Comparison of ENCODE assay signal across 10 mouse cellular contexts in genomic region chr12:36215149-36215480, GRCm38 (mm10). TPM values are rescaled to one million over a fixed set of nuclear protein-coding genes. Genes with fewer than 3 reads are reported as not detected.
DNase-seq lines count a peak whose midpoint lies in the region; TF ChIP-seq lines count a peak whose summit lies in the region.
"Had no signal": no experiment of that assay in that cellular context is flagged by ENCODE, and none has a peak within 500 bp of the region (broad histone marks: within the 10 kb centered on the region; RNA-seq: fewer than 3 reads in every experiment).

No protein-coding gene starts in this region.

- peaks cover 5 to 16% of the 10 kb centered on the region in 2 experiments; a peak in 3 of 4 replicates for H3K4me1 ChIP-seq in CH12.LX (ENCODE audit: control insufficient read depth in 1 of 2, insufficient read depth in 2 of 2)
- H3K4me1 ChIP-seq in limb, embryonic 10.5 days: peaks cover 14% of the 10 kb centered on the region
- H3K4me1 ChIP-seq: embryonic facial prominence, embryonic 15.5 days had no signal

- in situ Hi-C loops in CH12.LX (cut with MboI; ENCODE audit: low pct_ligation_motif_present, low pct_unique_long_range_greater_than_20kb, low sequenced_read_pairs): loop anchor here (10.0 kb wide), 1 partner anchor 460 kb away; no protein-coding TSS in a partner anchor

- dilution Hi-C loops in CH12.LX (cut with MboI; ENCODE audit: extremely low pct_ligation_motif_present, extremely low pct_unique_long_range_greater_than_20kb, low sequenced_read_pairs): no loop called here

- no peaks in the 10 kb centered on the region for H3K9me3 ChIP-seq in CH12.LX (replicated peaks; ENCODE audit: low read length)
- no peaks in the 10 kb centered on the region for H3K9me3 ChIP-seq in limb, embryonic 10.5 days (replicated peaks)
- H3K9me3 ChIP-seq: embryonic facial prominence, embryonic 15.5 days; megakaryocyte, embryonic 14.5 days had no signal

- H3K79me2 ChIP-seq in CH12.LX (replicated peaks; ENCODE audit: control insufficient read depth, extremely low read depth, insufficient read depth, poor library complexity, severe bottlenecking): no peaks in the 10 kb centered on the region

- H3K36me3 ChIP-seq in CH12.LX (replicated peaks in 1 of 2; ENCODE audit: control insufficient read depth in 1 of 2, insufficient read depth in 1 of 2, low read length in 1 of 2): no peaks in the 10 kb centered on the region
- no peaks in the 10 kb centered on the region for H3K36me3 ChIP-seq in limb, embryonic 10.5 days
- H3K36me3 ChIP-seq: embryonic facial prominence, embryonic 15.5 days had no signal

- H3K27ac ChIP-seq in CH12.LX (ENCODE audit: insufficient read depth, low read depth): no peak overlapping the region
- H3K27ac ChIP-seq in limb, embryonic 10.5 days: no peak overlapping the region

- intact Hi-C loops in heart, postnatal 10 days (cut with DNase I): loop anchor here (1.0 to 10.0 kb wide), 5 partner anchors 167 to 1900 kb away; partner anchors contain the start of genes D630036H23Rik and Ispd
- intact Hi-C loops in heart, postnatal 25 days (cut with DNase I): loop anchor here (1.0 to 10.0 kb wide), 3 partner anchors 170 to 1240 kb away; partner anchors contain the start of genes D630036H23Rik and Ispd

- H3K9ac ChIP-seq in CH12.LX (ENCODE audit: insufficient read depth, low read depth): no peak overlapping the region
- H3K9ac ChIP-seq: embryonic facial prominence, embryonic 15.5 days had no signal

- H3K4me3 ChIP-seq in CH12.LX (replicated peaks in 1 of 3; ENCODE audit: low read depth in 2 of 3, low read length in 2 of 3, poor library complexity in 1 of 3): no peak overlapping the region
- H3K4me3 ChIP-seq in limb, embryonic 10.5 days: no peak overlapping the region
- H3K4me3 ChIP-seq: embryonic facial prominence, embryonic 15.5 days; megakaryocyte, embryonic 14.5 days had no signal

- TF ChIP-seq RAD21 in CH12.LX (IDR thresholded peaks at IDR 0.05; ENCODE audit: low read depth, low read length): peak; percentile 98

- DNase-seq in heart, postnatal 10 days: peak; percentile 58 to 67
- no peak for DNase-seq in heart, postnatal 25 days (ENCODE audit: low spot score)
- DNase-seq in CH12.LX (ENCODE audit: extremely low read depth): peak; percentile 72
- peak; percentile 86 for DNase-seq in brain, embryonic 14.5 days (ENCODE audit: low read depth)
- DNase-seq in gastrocnemius, postnatal 4 days (ENCODE audit: low spot score in 2 of 2): peak; percentile 24 to 27
- peak; percentile 54 for DNase-seq in limb, embryonic 10.5 days (ENCODE audit: low spot score)
- peak; percentile 41 for DNase-seq in neural tube, embryonic 10.5 days (ENCODE audit: extremely low spot score, low spot score)
- no peak for DNase-seq in urinary bladder, postnatal 10 days (ENCODE audit: low spot score)

- H3K27me3 ChIP-seq in CH12.LX (replicated peaks): no peaks in the 10 kb centered on the region
- no peaks in the 10 kb centered on the region for H3K27me3 ChIP-seq in limb, embryonic 10.5 days (ENCODE audit: low read depth, poor library complexity, severe bottlenecking)
- H3K27me3 ChIP-seq: embryonic facial prominence, embryonic 15.5 days had no signal

- TF ChIP-seq EP300 in CH12.LX (IDR thresholded peaks at IDR 0.05; ENCODE audit: low read length): no peak

- H3K4me2 ChIP-seq in CH12.LX (ENCODE audit: insufficient read depth, low read depth, poor library complexity, severe bottlenecking): no peak overlapping the region
- H3K4me2 ChIP-seq: embryonic facial prominence, embryonic 15.5 days had no signal

- no peak for TF ChIP-seq POLR2A in CH12.LX (IDR thresholded peaks at IDR 0.05; ENCODE audit: low read depth, low read length)
- TF ChIP-seq POLR2A in brain, embryonic 14.5 days (IDR thresholded peaks at IDR 0.05; ENCODE audit: borderline replicate concordance, extremely low read depth, insufficient read depth, insufficient read length, poor library complexity, severe bottlenecking): no peak

- WGBS in limb, embryonic 10.5 days: 0% methylated on average over 1 of the region's 1 CpGs

- TF ChIP-seq CTCF in CH12.LX (conservative IDR thresholded peaks at IDR 0.05 in 1 of 2, IDR thresholded peaks at IDR 0.05 in 1 of 2; ENCODE audit: low read depth in 2 of 2, low read length in 2 of 2): peak; percentile 74 to 91
- TF ChIP-seq CTCF in brain, embryonic 14.5 days (IDR thresholded peaks at IDR 0.05; ENCODE audit: borderline replicate concordance, extremely low read depth, insufficient read depth, insufficient read length): peak; percentile 84

TF ChIP-seq in CH12.LX, 34 proteins besides CTCF, POLR2A, EP300 and RAD21:
- no peak for TF ChIP-seq KAT2A (IDR thresholded peaks at IDR 0.05; ENCODE audit: insufficient replicate concordance, low read length)
- 0 out of 2 replicates have a peak, but pooled peaks have one; percentile 32 for TF ChIP-seq SIN3A (IDR thresholded peaks at IDR 0.05; ENCODE audit: low read length)
- no peak for TF ChIP-seq TBP (conservative IDR thresholded peaks at IDR 0.05; ENCODE audit: low read depth, low read length)
- no peak for TF ChIP-seq CHD2 (IDR thresholded peaks at IDR 0.05; ENCODE audit: low read length)
- TF ChIP-seq E2F4 (IDR thresholded peaks at IDR 0.05; ENCODE audit: insufficient replicate concordance, low read depth, low read length): 0 out of 2 replicates have a peak, but pooled peaks have one; percentile 10
- TF ChIP-seq POLR2AphosphoS2 (IDR thresholded peaks at IDR 0.05; ENCODE audit: low read depth, low read length): no peak
- no peak for TF ChIP-seq MXI1 (IDR thresholded peaks at IDR 0.05; ENCODE audit: low read depth, low read length)
- peak; percentile 91 for TF ChIP-seq SMC3 (IDR thresholded peaks at IDR 0.05; ENCODE audit: low read depth, low read length)
- TF ChIP-seq ZC3H11A (IDR thresholded peaks at IDR 0.05; ENCODE audit: low read depth, low read length): peak; percentile 86
- TF ChIP-seq HCFC1 (IDR thresholded peaks at IDR 0.05; ENCODE audit: low read depth, low read length): no peak
- peak; percentile 85 for TF ChIP-seq ZNF384 (IDR thresholded peaks at IDR 0.05; ENCODE audit: low read depth, low read length)
- no peak for TF ChIP-seq PAX5 (IDR thresholded peaks at IDR 0.05; ENCODE audit: low read length)
TF ChIP-seq in CH12.LX: peak in this region for 5.

RNA-seq across cellular contexts. Expression of gene Lrrc72, which starts 38.1 kb away (rescaled TPM):
- total RNA-seq in heart, postnatal 10 days (2021): not detected
- not detected for total RNA-seq in heart, postnatal 25 days (2021)
- not detected in 2 replicates for total RNA-seq in CH12.LX (2012; rRNA removed)
- not detected in 2 replicates for total RNA-seq in CH12.LX (2014; rRNA removed)
- polyA plus RNA-seq in CH12.LX (2012; ENCODE audit: insufficient read length, low read depth): not detected in 2 replicates
- polyA plus RNA-seq in brain, embryonic 14.5 days (2012; rRNA removed): not detected in 2 replicates
- not detected for total RNA-seq in gastrocnemius, postnatal 4 days (2021)
- not detected in 2 replicates for polyA plus RNA-seq in limb, embryonic 10.5 days (2016; fragmentation: Nextera tagmentation; extraction: Ambion mirVana)
- polyA plus RNA-seq: embryonic facial prominence, embryonic 15.5 days had no signal

RNA-seq across cellular contexts. Expression of gene Bzw2, which starts 57.2 kb away (rescaled TPM):
- total RNA-seq in heart, postnatal 10 days (2021): 100 to 1,000 TPM; 137 to 153 TPM
- total RNA-seq in heart, postnatal 25 days (2021): 100 to 1,000 TPM; 181 to 182 TPM
- total RNA-seq in CH12.LX (2012; rRNA removed) (161 and 192 TPM in 2 replicates), CH12.LX (2014; rRNA removed) (412 and 424 TPM in 2 replicates)
- 254 and 275 TPM in 2 replicates for polyA plus RNA-seq in CH12.LX (2012; ENCODE audit: insufficient read length, low read depth)
- 225 and 239 TPM in 2 replicates for polyA plus RNA-seq in brain, embryonic 14.5 days (2012; rRNA removed)
- total RNA-seq in gastrocnemius, postnatal 4 days (2021): 100 to 1,000 TPM; 132 to 160 TPM
- 293 and 316 TPM in 2 replicates for polyA plus RNA-seq in limb, embryonic 10.5 days (2016; fragmentation: Nextera tagmentation; extraction: Ambion mirVana)

RNA-seq across cellular contexts. Expression of gene Ankmy2, which starts 58.2 kb away (rescaled TPM):
- 10 to 100 TPM; 19.7 to 23.8 TPM for total RNA-seq in heart, postnatal 10 days (2021)
- total RNA-seq in heart, postnatal 25 days (2021): 10 to 100 TPM; 15.5 to 17.1 TPM
- 13.8 and 14.8 TPM in 2 replicates for total RNA-seq in CH12.LX (2012; rRNA removed)
- total RNA-seq in CH12.LX (2014; rRNA removed): 19.1 and 20.9 TPM in 2 replicates
- 16.7 and 16.8 TPM in 2 replicates for polyA plus RNA-seq in CH12.LX (2012; ENCODE audit: insufficient read length, low read depth)
- polyA plus RNA-seq in brain, embryonic 14.5 days (2012; rRNA removed): 29.9 and 39.5 TPM in 2 replicates
- 10 to 100 TPM; 20.5 to 21.7 TPM for total RNA-seq in gastrocnemius, postnatal 4 days (2021)
- 17.3 and 20.1 TPM in 2 replicates for polyA plus RNA-seq in limb, embryonic 10.5 days (2016; fragmentation: Nextera tagmentation; extraction: Ambion mirVana)

Comparison
In these comparisons a context has a peak if more than half of its experiments do, and no peak if none do; other contexts are left out.
1. DNase-seq: peak in heart, postnatal 10 days (2 of 2), CH12.LX (single experiment), brain, embryonic 14.5 days (single experiment), gastrocnemius, postnatal 4 days (2 of 2), limb, embryonic 10.5 days (single experiment) and neural tube, embryonic 10.5 days (single experiment); none in heart, postnatal 25 days (single experiment) and urinary bladder, postnatal 10 days (single experiment).